Mouse (Mus musculus): ENCODE data around the gene Sema4g.

DNA sequence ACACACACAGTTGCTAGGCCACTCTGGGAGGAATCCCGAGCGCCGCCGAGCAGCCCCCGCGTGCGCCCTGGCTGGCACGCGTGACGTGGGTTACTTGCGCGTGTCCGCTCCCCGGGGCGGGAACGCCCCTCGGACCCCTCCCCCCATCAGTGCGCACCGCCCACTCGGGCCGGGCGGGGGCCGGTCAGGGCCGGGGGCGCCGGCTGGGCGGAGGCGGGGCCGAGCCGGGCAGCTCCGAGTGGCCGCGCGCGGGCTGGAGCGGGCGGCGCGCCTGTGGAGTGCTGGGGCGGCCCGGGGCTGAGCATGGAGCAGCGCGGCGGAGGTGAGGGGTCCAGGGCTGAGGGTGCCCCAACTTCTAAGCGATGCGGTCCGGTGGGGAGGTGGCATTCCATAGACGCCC is 29.0 kb downstream of the Sema4g start:
- no peak for TF ChIP-seq CTCF (IDR thresholded peaks at IDR 0.05; ENCODE audit: low read depth, low read length)
- TF ChIP-seq POLR2A (IDR thresholded peaks at IDR 0.05; ENCODE audit: extremely low read depth, insufficient read depth, low read length): no peak
